Mouse (Mus musculus) B cell, adult 62 days (primary cell): Measurements from ENCODE around the gene Gtf2a1l. TPM values are rescaled to one million over a fixed set of nuclear protein-coding genes. Genes with fewer than 3 reads are reported as not detected.

ENCODE experiments used
- total RNA-seq: library from RNA; stranded (reverse); gene quantifications from 4 replicates; pipeline ENCODE4 v1.2.4, GENCODE M21; 2023

Gtf2a1l gene
- not detected in 4 replicates for total RNA-seq

GRCm38 (mm10) chr17:88668452-88668851, at the start of gene Gtf2a1l:
TSS of gene Gtf2a1l (plus strand) at chr17:88668660.

Other genes with a start within 250 kb of the Gtf2a1l start
- 23.5 to 31.2 TPM (median 27.2 TPM) in 4 replicates for gene Foxn2, start 227.9 kb upstream of the Gtf2a1l start, total RNA-seq
- 70.9 to 87.7 TPM (median 75.8 TPM) in 4 replicates for gene Ppp1r21, start 138.5 kb upstream of the Gtf2a1l start, total RNA-seq
- gene Ston1, start 71.0 kb upstream of the Gtf2a1l start, total RNA-seq: 0.41 to 0.77 TPM in 2 of 4 replicates, not detected in the others
- not detected in 4 replicates for gene Lhcgr, start 123.3 kb downstream of the Gtf2a1l start, total RNA-seq